Mouse (Mus musculus) stomach, adult 2 months (tissue): Measurements from ENCODE around the gene Tert. TPM values are rescaled to one million over a fixed set of nuclear protein-coding genes. Genes with fewer than 3 reads are reported as not detected.

Source experiments
- polyA plus RNA-seq: library from polyadenylated mRNA; depleted of rRNA; stranded (reverse); fragments of >200 nt; gene quantifications from 2 replicates; pipeline ENCODE4 v1.2.3, GENCODE M21; 2012; rRNA removed

Tert gene
- polyA plus RNA-seq, result 0.47 and 0.76 TPM in 2 replicates

GRCm38 (mm10) chr13:73626745-73627549 is at the start of gene Tert:
TSS of gene Tert (plus strand) at chr13:73626911.

GRCm38 (mm10) chr13:73603522-73604155 is 23.1 kb upstream of the Tert start, which contains the start of gene Clptm1l:
TSS of gene Clptm1l (plus strand) at chr13:73604006.

GRCm38 (mm10) chr13:73677853-73678252 is 51.1 kb downstream of the Tert start, which contains the start of gene Slc6a18:
TSS of gene Slc6a18 (minus strand) at chr13:73678023.

Other genes starting within 250 kb of the Tert start
- gene Lpcat1, start 159.7 kb upstream of the Tert start, polyA plus RNA-seq, result 3.9 and 5.8 TPM in 2 replicates
- 0.03 TPM in 1 of 2 replicates, not detected in the other for gene Slc6a3, start 90.2 kb upstream of the Tert start, polyA plus RNA-seq
- 71.5 and 82.4 TPM in 2 replicates for gene Clptm1l, start 22.9 kb upstream of the Tert start, polyA plus RNA-seq
- not detected in 2 replicates for gene Slc6a18, start 51.1 kb downstream of the Tert start, polyA plus RNA-seq
- 6.0 and 6.3 TPM in 2 replicates for gene Slc6a19, start 78.0 kb downstream of the Tert start, polyA plus RNA-seq
- gene Slc12a7, start 106.2 kb downstream of the Tert start, polyA plus RNA-seq, result 51.1 and 53.5 TPM in 2 replicates
- 5.7 and 6.8 TPM in 2 replicates for gene Nkd2, start 220.7 kb downstream of the Tert start, polyA plus RNA-seq